Mouse (Mus musculus): ENCODE data around the gene Fut2. TPM values are rescaled to one million over a fixed set of nuclear protein-coding genes. Genes with fewer than 3 reads are reported as not detected.
A peak's percentile ranks its signal among the peaks of the same experiment; 100 is the strongest.
"Not testable (repeated sequence)": the region's sequence is repeated elsewhere in the genome, so short reads cannot be mapped to it uniquely, and the experiment has no call there.

Fut2 gene
- polyA plus RNA-seq, 1 experiment from 2014 or later = 0.36 TPM

DNA sequence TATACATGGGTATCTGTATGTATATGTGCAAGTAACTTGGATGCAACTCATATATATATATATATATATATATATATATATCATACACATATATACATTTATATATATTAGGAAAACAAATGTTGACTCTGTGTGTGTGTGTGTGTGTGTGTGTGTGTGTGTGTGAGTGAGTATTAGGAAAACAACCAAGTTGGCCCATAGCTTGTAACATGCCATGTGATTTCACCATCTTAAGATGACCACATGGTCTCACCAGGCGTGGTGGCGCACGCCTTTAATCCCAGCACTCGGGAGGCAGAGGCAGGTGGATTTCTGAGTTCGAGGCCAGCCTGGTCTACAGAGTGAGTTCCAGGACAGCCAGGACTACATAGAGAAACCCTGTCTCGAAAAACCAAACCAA lies 4.5 kb downstream of the Fut2 start:
- not testable (repeated sequence) for H3K4me1 ChIP-seq; H3K36me3 ChIP-seq; H3K4me3 ChIP-seq (replicated peaks); H3K4me2 ChIP-seq; H3K27me3 ChIP-seq (replicated peaks); H3K9ac ChIP-seq (replicated peaks); H3K9me3 ChIP-seq (replicated peaks); ATAC-seq (ENCODE audit: low FRiP score); H3K27ac ChIP-seq (replicated peaks)
- 90% methylated on average over 6 of the region's 6 CpGs for WGBS

DNA sequence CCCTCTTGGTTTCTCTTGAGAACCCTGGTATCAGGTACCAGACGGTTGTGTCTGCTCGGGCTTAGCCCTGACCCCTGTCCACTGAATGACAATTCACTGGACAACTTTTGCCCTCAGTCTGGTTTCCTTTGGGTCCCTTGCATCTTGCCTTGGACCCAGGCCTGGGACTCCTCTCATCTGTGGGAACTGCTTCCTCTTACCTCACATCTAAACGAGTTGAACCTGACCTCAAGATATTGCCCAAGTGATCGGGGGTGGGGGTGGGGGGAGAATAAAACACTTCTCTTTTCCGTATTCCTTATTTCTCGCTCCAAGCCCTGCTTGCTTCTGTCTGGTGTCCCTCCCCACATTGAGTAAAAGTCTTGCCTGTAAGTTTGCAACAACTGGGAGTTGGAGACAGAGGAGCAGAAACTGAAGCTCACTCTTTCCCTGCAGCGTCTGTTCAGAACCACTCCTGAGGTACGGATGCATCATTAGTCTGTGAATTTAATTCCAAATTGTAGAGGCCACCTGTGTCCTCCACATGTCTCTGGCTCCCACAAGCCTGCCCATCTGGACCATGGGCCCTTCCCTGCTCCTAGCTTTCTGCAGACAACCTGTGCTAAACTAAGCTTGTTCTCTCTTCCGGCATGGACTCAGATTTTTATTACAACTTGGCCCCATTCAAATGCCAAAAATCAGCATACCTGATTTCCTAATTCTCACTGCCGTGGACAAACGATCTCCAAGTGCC lies 5.3 kb downstream of the Fut2 start:
- ATAC-seq (ENCODE audit: low FRiP score) = no peak
- no peaks in the 10 kb centered on the region for H3K9me3 ChIP-seq (replicated peaks)
- no peaks in the 10 kb centered on the region for H3K36me3 ChIP-seq
- H3K27ac ChIP-seq (replicated peaks) = no peak overlapping the region
- H3K9ac ChIP-seq (replicated peaks) = no peak overlapping the region
- H3K4me2 ChIP-seq = no peak overlapping the region
- H3K4me3 ChIP-seq (replicated peaks) = no peak overlapping the region
- H3K27me3 ChIP-seq (replicated peaks) = no peaks in the 10 kb centered on the region
- 85% methylated on average over 11 of the region's 11 CpGs for WGBS
- no peaks in the 10 kb centered on the region for H3K4me1 ChIP-seq

DNA sequence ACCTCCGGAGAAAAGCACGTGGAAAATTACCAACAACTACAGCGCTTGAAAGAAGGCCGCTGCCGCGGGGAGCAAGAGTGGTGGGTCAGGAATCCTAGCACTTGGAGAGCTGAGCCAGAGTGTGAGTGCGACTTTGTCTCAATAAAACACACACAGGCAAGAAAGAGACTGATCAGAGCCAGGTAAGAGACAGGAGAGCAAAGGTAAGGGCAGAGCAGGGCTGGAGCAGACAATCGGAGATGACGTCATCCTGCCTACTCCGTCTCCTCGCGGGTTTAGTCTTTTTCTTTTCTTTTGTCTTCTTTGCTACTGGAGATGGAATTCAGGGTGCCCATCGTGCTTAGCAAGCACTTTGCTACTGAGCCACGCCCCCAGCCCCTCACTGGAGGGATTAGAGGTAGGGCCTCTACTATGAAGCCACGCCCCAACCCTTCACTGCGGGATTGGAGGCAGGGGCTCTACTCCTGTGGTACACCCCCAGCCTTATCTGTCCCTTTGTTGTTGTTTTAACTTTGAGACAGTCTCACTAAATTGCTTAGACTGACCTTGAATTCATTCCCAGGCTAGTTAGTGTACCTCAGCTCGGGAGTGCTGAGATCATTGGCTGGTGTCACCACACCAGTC lies 11.7 kb downstream of the Fut2 start:
- H3K27ac ChIP-seq (replicated peaks) = no peak overlapping the region
- peak overlapping the region; percentile 35 for H3K4me2 ChIP-seq
- H3K9ac ChIP-seq (replicated peaks) = no peak overlapping the region
- no peaks in the 10 kb centered on the region for H3K36me3 ChIP-seq
- WGBS = 45% methylated on average over 17 of the region's 17 CpGs
- no peak overlapping the region for H3K4me3 ChIP-seq (replicated peaks)
- ATAC-seq (ENCODE audit: low FRiP score) = 0 out of 2 replicates have a peak, but pooled peaks have one; percentile 55
- no peaks in the 10 kb centered on the region for H3K9me3 ChIP-seq (replicated peaks)
- H3K4me1 ChIP-seq = peaks cover 5% of the 10 kb centered on the region; the same call in 1 of the 2 replicates
- no peaks in the 10 kb centered on the region for H3K27me3 ChIP-seq (replicated peaks)

DNA sequence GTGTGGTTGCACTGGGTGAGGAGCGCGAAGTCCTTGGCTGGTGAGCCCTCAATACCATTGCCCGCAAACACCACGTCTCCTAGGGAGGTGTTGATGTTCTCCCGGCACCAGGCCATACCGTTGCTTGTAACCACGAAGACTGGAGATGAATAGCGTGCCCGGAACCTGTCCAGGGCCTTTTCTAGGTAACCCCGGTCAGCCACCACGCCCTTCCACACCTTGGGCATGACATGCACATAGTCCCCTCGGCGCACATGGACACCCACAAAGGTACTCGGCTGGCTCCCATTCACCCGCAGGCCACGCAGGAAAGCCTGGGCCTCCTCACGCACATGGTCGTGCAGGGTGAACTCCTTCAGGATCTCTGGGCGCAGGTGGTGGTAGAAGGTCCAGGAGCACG lies 15.7 kb downstream of the Fut2 start:
- H3K27ac ChIP-seq (replicated peaks); H3K4me2 ChIP-seq; H3K9me3 ChIP-seq (replicated peaks); H3K4me3 ChIP-seq (replicated peaks); H3K36me3 ChIP-seq; ATAC-seq (ENCODE audit: low FRiP score); H3K9ac ChIP-seq (replicated peaks); H3K4me1 ChIP-seq; H3K27me3 ChIP-seq (replicated peaks): not testable (repeated sequence)
- WGBS = 96% methylated on average over 19 of the region's 20 CpGs

DNA sequence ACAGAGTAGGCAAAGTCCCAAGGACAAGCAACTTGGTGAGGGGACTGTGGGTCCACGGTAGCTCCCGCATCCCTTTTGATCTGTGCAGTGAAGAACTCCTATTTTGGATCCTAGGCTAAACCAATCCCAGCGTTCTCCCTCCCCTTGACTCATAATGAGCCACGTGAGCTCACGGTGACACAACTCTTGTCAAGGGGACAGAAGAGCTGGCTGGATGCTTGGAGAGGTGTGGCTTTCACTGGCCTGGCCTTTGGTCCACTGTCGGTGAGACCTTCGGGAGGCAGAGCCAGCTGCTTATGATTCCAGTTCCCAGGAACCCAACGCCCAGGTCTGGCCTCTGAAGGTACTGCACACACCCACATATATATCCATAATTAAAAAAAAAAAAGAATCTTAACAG lies 16.8 kb downstream of the Fut2 start:
- no peak for ATAC-seq (ENCODE audit: low FRiP score)
- Histone ChIP-seq H3K36me3 (no peaks in the 10 kb centered on the region), H3K27me3 (replicated peaks) (no peaks in the 10 kb centered on the region), H3K4me3 (replicated peaks) (no peak overlapping the region), H3K9ac (replicated peaks) (no peak overlapping the region), H3K4me2 (no peak overlapping the region), H3K27ac (replicated peaks) (no peak overlapping the region), H3K9me3 (replicated peaks) (no peaks in the 10 kb centered on the region), H3K4me1 (peaks cover 9% of the 10 kb centered on the region)
- WGBS = 79% methylated on average over 8 of the region's 8 CpGs

DNA sequence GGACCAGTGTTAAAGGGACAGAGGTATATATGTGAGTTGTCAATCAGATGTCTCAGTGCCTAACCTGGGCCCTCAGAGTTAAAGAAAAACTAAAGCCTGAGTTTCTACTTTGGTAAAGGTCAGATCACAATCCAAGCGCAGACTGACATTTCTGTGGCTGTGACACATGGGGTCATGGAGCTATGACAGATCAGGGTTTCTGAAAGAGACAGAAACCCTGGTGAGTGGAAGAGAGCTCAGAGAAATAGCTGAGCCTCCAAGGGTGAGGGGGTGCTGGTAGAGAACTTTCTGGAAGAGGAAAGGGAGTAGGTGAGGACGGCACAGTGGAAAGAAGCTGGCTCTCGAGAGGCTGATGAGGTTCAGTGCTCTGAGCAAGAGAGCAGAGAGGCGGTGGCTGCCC lies 19.5 kb downstream of the Fut2 start:
- Histone ChIP-seq H3K4me2 (no peak overlapping the region), H3K27me3 (replicated peaks) (no peaks in the 10 kb centered on the region), H3K27ac (replicated peaks) (no peak overlapping the region), H3K4me3 (replicated peaks) (no peak overlapping the region), H3K9me3 (replicated peaks) (no peaks in the 10 kb centered on the region), H3K36me3 (no peaks in the 10 kb centered on the region), H3K4me1 (peaks cover 29% of the 10 kb centered on the region), H3K9ac (replicated peaks) (no peak overlapping the region)
- ATAC-seq (ENCODE audit: low FRiP score) = no peak
- 84% methylated on average over 4 of the region's 4 CpGs for whole genome bisulfite sequencing

DNA sequence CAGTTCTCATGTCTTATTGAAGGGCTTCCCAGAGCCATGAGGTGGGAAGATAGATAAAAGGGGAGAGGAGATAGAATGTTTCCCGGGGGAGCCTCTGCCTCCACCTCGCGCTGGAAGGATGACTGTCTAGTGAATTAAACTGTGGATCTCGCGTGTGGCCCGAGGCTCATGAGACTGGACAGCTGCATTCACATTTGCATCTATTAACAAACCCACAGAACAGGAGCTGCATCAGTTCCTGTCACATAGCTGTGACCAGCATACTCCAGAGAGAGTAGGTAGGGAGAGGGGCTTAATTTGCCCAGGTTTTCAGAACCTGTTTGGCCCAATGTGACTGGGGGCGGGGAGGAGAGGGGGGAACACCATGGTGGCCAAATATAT lies 20.6 kb downstream of the Fut2 start:
- 53% methylated on average over 7 of the region's 7 CpGs for WGBS
- Histone ChIP-seq H3K9ac (replicated peaks) (no peak overlapping the region), H3K4me3 (replicated peaks) (no peak overlapping the region)

DNA sequence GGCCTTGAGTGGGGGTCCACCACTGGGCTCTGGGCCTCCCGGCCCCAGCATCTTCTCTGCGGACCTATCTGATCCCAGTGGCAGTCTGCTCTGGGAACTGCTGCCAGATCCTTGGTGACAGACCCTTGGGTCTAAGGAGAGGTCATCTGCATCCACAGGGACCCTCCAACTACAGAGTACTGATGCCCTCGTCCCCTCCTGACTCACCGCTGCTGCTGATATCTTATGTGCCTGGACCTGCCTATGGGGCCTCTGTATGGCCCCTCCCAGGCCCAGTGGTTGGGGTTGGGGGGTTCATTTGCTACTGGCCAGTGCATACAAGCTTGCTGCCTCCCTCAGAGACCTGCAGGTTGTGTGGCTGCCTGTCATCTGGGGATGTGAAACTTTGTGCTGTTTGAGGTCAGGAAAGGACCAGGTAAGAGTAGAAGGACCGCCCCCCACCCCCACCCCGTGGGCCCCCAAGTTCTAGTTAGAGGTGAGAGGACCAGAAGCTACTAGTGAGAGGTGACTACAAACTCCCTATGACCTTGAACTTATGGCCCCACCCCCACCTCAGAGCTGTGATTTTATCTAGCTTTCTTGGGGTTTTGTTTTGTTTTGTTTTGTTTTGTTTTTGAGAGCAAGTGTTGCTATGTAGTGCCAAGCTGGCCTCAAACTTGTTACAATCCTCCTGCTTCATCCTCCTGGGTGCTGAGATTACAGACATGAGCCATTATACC lies 21.2 kb downstream of the Fut2 start:
- 69% methylated on average over 6 of the region's 6 CpGs for WGBS
- H3K4me2 ChIP-seq = peak overlapping the region; percentile 78
- H3K9ac ChIP-seq (replicated peaks) = 0 out of 2 replicates have a peak overlapping the region, but pooled peaks have one; percentile 17
- ATAC-seq (ENCODE audit: low FRiP score) = no peak
- H3K4me1 ChIP-seq = peaks cover 34% of the 10 kb centered on the region
- no peaks in the 10 kb centered on the region for H3K36me3 ChIP-seq
- peak overlapping the region; percentile 92 for H3K27ac ChIP-seq (replicated peaks)
- no peaks in the 10 kb centered on the region for H3K27me3 ChIP-seq (replicated peaks)
- peak overlapping the region; percentile 52; the same call in 1 of the 2 replicates for H3K4me3 ChIP-seq (replicated peaks)
- H3K9me3 ChIP-seq (replicated peaks) = no peaks in the 10 kb centered on the region

More for the DNA sequence above, 20.6 kb downstream of the Fut2 start:
- H3K4me2 ChIP-seq = no peak overlapping the region
- H3K4me1 ChIP-seq = peaks cover 34% of the 10 kb centered on the region
- no peak for ATAC-seq (ENCODE audit: low FRiP score)
- no peak overlapping the region for H3K27ac ChIP-seq (replicated peaks)
- no peaks in the 10 kb centered on the region for H3K9me3 ChIP-seq (replicated peaks)
- no peaks in the 10 kb centered on the region for H3K36me3 ChIP-seq
- no peaks in the 10 kb centered on the region for H3K27me3 ChIP-seq (replicated peaks)

DNA sequence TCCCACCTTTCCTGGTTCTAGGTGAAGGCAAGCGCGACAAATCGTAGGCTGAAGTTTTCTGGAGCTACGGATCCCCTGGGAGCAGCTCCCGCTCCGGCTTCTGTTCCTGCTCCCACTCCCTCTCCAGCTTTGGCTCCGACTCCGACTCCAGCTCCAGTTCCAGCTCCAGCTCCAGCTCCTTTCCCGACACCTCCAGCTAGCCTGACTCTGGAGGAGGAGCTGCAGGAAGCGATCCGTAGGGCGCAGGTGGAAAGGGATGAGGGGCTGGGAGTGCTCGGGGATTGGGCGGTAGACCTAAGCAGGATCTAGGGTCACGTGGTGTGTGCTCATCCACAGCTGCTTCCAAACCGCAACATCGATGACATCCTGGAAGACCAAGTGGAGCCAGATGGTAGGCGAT lies 22.0 kb downstream of the Fut2 start:
- WGBS = 5% methylated on average over 18 of the region's 18 CpGs
- peak overlapping the region; percentile 33 for H3K9ac ChIP-seq (replicated peaks)
- peak overlapping the region; percentile 52 for H3K4me3 ChIP-seq (replicated peaks)
- no peaks in the 10 kb centered on the region for H3K9me3 ChIP-seq (replicated peaks)
- H3K27me3 ChIP-seq (replicated peaks) = no peaks in the 10 kb centered on the region
- peaks cover 34% of the 10 kb centered on the region for H3K4me1 ChIP-seq
- ATAC-seq (ENCODE audit: low FRiP score) = peak; percentile 46
- H3K27ac ChIP-seq (replicated peaks) = peak overlapping the region; percentile 92
- H3K4me2 ChIP-seq = peak overlapping the region; percentile 78
- no peaks in the 10 kb centered on the region for H3K36me3 ChIP-seq

DNA sequence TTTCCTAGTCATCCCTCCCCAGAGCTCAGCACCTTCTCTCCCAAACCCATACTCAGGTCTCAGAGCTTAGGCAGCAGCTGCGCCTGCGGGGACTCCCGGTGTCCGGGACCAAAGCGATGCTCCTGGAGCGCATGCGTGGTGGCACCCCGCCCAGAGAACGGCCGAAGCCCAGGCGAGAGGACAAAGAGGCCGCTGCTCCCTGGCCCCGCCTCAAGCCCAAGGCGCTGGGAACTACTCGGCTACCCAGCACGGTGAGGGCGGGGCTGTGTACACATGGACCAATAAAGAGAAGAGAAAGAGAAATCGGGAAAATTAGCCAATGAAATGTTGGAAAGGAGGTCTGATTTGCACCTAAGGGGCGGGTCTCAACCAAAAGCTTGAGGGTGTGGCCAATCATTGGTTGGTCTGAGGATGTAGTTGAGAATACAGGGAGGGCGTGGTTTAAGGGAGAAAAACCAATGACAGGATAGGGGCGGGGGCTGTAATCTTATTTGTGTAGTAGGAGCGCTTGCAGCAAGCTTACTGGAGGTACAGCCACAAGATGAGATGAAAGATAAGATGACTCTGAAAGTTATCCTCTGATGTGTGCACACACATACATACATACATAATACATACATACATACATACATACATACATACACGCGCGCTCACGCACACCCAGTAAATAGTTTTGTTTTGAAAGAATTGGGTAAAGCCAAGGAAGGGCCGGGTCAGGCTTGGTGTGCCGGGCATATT lies 22.6 kb downstream of the Fut2 start:
- H3K4me3 ChIP-seq (replicated peaks) = peak overlapping the region; percentile 52
- no peaks in the 10 kb centered on the region for H3K9me3 ChIP-seq (replicated peaks)
- no peaks in the 10 kb centered on the region for H3K27me3 ChIP-seq (replicated peaks)
- H3K9ac ChIP-seq (replicated peaks) = peak overlapping the region; percentile 70
- peak overlapping the region; percentile 92 for H3K27ac ChIP-seq (replicated peaks)
- no peaks in the 10 kb centered on the region for H3K36me3 ChIP-seq
- ATAC-seq (ENCODE audit: low FRiP score) = peak; percentile 93
- peak overlapping the region; percentile 78 for H3K4me2 ChIP-seq
- H3K4me1 ChIP-seq = peaks cover 37% of the 10 kb centered on the region
- 3% methylated on average over 28 of the region's 28 CpGs for WGBS

DNA sequence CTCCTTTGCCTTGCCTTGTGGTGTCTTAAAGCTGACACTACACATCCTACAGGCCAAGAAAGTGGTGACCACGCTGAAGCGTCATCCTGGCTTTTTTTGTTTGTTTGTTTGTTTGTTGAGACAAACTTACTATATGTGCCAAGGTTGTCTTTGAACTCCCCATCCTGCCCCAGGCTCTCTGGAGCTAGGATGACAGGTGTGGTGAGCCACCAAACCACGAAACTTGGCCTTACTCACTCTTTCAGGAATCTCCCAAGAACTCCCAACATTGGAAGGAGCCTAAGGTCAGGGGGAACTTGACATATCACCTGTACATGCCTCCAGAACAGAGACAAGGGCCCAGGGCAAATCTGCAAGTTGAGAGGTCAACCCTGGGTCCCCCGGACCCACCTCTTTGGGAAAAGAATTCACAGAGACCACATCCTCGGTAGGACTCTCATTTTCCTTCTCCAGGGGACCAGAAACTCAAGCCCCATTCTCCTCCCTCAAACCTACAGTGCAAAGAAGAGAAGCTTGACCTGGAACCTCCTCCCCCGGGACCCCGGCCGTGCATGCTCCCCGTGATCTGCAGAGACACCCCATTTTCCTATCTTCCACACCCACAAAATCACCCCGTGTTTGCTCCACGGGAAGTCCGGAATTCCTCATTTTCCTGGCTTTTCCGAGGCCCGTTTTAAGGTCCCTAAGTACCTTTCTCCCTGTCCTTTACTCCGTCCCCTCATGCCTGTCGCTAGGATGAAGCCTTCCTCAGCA lies 23.5 kb downstream of the Fut2 start:
- H3K27ac ChIP-seq (replicated peaks) = peak overlapping the region; percentile 92
- H3K27me3 ChIP-seq (replicated peaks) = no peaks in the 10 kb centered on the region
- H3K9me3 ChIP-seq (replicated peaks) = no peaks in the 10 kb centered on the region
- peak overlapping the region; percentile 78 for H3K4me2 ChIP-seq
- H3K4me1 ChIP-seq = peaks cover 45% of the 10 kb centered on the region
- no peaks in the 10 kb centered on the region for H3K36me3 ChIP-seq
- peak overlapping the region; percentile 70 for H3K9ac ChIP-seq (replicated peaks)
- 42% methylated on average over 16 of the region's 16 CpGs for WGBS
- peak overlapping the region; percentile 52 for H3K4me3 ChIP-seq (replicated peaks)
- ATAC-seq (ENCODE audit: low FRiP score) = no peak
